Mouse (Mus musculus) left cerebral cortex, adult 9 months (tissue): ENCODE data around the gene Bdkrb2.
A peak's percentile ranks its signal among the peaks of the same experiment; 100 is the strongest.

Experiments
- DNase-seq, 2 experiments: peaks; one replicate each; pipeline ENCODE4 v3.0.0; 2022; ENCODE audit warnings: low spot score in 2 of 2

Gene Bdkrb2

DNA sequence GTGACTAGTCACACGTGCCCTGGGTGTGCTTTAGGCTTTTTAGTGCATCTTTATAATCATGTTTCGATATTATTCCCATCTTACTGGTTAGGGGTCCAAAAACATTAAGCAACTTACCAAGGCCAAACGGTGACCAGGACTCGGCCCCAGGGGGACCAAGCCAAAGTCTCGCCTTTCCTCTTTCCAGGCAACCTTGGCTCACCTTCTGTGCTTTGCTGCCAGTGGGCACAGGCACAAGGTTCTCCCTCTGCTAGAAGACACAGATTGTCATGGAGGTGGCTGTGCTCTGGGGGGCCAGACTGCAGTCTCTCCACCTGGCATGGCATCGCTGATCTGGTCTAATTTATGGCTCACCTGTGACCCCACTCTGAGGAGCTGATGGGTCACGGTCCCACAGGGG, 27.8 kb downstream of the Bdkrb2 start:
- no peak for DNase-seq

DNA sequence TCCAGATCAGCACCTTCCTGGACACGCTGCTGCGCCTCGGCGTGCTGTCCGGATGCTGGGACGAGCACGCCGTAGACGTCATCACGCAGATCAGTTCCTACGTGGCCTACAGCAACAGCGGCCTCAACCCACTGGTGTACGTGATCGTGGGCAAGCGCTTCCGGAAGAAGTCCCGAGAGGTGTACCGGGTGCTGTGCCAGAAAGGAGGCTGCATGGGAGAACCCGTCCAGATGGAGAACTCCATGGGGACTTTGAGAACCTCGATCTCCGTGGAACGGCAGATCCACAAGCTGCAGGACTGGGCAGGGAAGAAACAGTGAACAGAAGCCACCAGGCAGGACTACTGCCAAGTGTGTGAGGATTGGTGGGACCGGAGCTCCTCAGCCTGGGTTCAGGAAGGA, 29.3 kb downstream of the Bdkrb2 start:
- no peak for DNase-seq

DNA sequence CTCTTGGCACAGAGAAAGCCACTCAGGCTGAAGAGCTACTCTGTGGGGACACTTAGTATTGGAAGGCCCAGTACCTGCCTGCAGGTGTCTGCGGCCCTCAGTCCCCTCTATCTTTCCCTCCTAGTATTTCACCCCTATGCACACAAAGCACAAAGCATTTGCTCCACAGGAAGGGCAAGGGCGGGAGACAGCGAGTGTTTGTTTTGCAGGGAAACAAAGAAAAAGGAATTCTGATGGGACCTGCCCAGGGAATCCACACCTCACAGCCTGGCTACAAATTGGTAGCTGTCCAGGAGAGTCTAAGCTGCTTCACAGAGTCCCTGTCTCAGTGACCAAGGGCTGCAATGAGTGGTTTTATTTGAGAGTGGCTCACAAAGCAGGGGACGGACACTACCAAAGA, 30.4 kb downstream of the Bdkrb2 start:
- no peak for DNase-seq

DNA sequence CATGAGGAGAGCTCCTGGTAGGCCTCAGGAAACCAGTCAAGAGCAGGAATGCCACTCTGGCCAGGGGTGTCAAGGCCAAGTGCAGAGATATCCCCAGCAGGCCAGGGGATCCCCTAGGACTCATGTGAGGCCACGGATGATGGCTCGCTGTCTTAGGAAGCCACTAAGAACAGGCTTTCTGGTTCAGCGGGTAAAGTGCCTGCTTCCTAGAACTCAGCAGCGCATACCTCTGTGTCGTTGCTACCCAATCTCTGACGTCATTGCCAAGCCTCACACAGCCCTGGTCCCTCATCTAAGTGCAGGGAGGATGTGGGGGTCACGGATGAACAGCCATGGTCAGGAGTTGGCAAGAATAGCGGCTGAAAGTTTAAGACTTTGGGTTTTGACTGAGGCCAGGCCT, 34.1 kb downstream of the Bdkrb2 start:
- DNase-seq = no peak

DNA sequence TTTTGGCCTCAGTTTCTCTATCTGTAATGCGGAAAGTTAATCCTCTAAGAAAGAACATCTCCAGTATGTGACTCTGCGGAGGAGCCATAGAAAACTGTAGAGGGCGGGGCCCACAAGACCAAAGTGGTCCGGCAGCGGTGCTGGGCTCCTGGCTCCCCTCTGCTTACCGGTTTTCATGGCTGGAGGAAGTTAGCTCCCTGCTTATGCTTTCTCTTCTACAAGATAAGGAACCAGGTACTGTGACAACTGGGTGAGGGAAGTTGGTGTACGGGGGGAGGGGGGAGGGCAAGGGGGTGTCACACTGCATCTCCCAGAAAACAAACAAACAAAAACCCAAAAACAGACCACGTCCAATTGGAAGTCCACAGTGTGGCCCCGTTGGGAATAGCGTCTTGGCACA, 35.5 kb downstream of the Bdkrb2 start:
- no peak for DNase-seq

DNA sequence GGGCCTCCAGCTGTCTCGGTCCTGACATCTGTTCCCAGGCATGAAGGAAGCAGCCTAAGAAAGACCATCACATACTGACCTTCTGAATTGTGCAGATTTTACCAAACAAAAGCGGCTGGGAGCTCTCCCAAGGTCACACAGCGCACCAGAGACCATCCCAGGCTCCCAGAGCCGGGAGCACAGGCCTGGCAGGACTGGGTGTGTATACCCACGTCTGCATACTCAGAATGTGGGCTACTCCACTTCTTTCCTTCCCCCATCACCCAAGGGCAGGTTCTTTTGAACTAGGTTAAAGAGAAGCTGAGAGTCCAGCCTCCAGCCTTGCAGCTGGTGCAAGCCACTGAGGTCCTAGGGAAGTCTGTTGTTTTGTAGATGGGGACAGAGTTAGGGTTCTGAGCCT, 36.1 kb downstream of the Bdkrb2 start:
- no peak for DNase-seq

DNA sequence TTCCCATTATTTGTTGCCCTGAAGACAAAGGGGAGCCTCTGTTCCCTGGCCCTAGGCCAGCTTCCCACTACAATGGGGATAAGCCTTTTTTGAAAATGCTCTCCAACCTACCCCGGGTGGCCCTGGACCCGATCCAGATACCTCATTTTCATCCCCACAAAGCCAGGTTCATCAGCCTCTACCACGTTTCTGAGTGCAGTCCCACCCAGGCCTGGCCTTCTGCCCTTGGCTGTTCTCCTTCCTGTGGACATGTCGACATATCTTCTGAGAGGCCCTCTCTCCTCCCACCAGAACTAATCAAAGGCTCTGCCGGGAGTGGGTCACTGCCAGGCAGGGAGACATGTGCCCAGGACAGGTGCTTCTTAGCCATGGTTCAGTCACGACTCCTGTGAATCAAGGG, 38.6 kb downstream of the Bdkrb2 start:
- DNase-seq = no peak

DNA sequence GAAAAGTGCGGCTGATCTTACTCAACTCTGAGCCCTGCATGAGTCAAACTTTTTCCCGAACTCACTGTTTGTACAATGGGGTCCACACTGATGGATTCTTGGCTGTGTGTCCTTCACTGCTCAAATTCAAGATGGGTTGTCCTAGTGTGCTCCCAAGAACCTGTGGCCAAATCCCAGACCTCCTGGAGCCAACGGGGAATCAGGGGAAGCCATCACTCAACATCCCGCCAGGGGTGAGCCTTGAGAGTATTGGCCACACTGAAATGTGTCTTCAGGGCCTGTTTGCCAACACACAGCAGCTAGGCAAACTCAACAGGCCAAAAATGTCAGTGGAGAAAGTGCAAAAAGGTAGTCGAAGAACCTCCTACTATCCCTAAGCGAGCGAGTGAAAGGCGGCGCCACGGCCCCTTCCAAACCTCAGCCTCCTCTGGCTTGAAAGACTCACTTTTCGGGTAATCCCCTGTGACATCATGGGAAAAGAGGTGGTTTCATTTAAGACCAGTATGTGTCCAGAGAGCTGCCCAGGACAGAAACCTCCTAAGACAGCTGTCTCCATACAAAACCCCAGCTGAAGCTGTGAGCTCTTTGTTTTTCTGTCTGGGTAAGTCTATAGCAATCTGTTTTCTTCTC, 39.7 kb downstream of the Bdkrb2 start, which contains the start of gene Bdkrb1:
Gene Bdkrb1, plus strand, starts transcription at position 505 of the 630 bp plus-strand sequence.
- DNase-seq = no peak

DNA sequence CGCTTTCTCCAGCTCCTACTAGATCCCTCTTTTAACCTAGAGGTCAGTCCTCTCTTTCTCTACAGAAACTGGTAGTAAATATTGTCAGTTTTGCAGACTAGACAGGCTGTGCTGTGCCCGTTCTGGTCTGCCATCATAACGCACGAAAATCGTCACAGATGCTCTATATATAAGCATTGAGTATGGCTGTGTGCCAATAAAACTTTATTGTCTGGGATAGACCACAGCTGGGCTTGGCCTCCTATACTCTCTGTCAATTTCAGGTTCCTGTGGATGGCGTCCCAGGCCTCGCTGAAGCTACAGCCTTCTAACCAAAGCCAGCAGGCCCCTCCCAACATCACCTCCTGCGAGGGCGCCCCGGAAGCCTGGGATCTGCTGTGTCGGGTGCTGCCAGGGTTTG, 40.9 kb downstream of the Bdkrb2 start:
- no peak for DNase-seq

DNA sequence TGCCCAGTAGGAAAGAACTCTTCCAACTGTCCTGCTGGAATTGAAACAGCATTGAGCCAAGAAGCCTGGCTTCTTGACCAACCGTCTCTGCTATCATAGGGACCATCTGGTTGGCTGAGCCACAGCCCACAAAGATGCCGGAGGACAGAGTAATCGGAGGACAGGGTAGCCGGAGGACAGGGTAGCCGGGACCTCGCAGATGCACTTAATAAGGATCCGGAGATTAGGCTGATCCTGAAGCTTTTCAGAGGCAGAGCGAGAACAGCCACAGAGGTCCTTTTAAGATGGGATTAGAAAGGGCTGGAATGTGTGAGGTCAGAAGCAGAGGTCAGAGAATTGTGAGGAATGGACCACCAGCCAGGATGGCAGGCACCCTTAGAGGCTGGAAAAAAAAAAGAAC, 42.2 kb downstream of the Bdkrb2 start:
- no peak for DNase-seq

DNA sequence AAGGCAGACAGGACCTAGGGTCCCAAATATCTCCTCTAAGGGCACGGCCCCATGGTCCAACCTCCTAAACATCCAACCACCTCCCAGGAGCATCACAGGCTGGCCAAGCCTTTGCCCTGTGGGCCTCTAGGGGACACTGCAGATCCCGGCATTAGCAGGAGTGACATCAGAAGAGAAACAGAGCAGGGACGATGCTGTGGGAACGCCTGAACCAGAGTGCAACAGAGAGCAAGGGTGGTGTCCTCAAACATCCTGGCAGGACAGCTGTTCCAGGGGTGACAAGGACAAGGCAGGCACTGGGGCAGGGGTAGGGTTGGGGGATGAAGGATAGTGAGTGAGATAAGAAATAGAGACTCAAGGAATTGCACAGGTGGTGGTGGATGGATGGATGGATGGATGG, 43.9 kb downstream of the Bdkrb2 start:
- DNase-seq = no peak

DNA sequence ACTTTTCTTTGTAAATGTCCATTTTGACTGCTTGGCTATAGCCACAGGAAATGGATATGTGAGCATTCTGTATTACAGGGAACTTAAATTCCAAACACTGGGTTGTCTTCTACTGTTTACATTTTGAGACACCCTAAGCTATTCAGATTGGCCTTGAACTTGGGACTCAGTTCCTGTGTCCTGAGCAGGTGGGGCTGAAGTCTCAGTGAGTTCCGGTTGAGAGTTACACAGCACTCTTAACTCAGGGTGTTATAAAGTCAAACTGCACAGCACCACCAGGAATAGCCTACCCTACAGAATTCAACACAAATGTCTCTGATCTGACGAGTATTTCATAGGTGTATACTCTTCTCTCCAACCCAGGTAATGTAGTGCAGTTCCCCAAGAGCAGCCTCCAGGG, 48.0 kb downstream of the Bdkrb2 start:
- no peak for DNase-seq

DNA sequence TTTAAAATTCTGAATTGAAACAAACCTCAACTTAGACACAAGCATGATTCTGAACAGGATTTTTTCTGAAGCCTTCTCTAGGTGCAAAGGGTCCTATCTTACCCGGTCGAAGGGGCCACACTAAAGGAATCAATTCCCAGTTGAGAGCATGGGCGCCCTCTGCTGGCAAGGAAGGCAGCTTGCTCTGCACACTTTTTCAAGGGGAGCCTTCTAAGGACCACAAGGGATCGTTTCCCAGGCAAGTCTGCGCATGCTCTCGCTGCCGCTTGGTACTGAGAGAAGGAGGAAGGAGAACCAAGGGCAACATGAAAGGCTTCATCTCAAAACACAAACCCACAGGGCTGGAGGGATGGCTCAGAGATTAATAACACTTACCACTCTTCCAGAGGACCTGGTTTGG, 48.7 kb downstream of the Bdkrb2 start:
- peak in 1 of 2 experiments; percentile 53 for DNase-seq

DNA sequence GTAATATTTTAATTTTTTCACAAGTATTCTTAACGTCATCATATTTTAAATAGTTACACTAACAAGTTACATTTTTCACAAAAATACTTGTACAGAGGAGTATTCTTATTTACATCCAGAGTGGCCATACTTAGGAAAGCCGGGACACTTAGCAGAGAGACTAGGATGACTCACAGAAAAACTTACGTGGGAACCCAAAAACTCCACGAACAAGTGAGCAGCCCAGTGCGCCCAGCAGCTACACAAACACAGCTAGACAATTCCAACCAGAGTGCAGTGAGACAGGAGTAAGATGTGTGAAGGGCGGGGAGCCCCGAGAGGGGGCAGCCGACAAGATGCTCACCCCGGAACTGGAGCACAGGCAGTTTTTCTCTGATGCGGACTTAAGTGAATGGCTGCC, 50.5 kb downstream of the Bdkrb2 start:
- DNase-seq = no peak

DNA sequence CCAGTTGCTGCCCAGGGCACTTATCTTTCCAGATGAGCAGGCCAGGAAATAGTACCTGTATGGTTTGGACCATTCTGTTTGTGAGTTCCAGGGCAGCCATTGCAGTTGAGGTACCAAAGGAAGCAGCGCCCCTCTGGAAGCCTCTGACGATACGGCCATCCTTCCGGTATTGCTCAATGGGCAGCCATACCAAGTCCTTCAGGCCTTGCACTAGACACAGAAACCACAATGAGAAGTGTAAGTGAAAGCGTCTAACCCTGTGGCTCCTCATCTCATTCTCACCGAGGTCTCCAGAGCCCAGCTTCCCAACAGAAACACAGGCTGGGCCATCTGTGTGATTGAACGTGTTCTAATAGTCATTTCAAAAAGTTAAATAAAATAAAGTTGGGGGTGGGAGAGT, 59.0 kb downstream of the Bdkrb2 start:
- DNase-seq = no peak

DNA sequence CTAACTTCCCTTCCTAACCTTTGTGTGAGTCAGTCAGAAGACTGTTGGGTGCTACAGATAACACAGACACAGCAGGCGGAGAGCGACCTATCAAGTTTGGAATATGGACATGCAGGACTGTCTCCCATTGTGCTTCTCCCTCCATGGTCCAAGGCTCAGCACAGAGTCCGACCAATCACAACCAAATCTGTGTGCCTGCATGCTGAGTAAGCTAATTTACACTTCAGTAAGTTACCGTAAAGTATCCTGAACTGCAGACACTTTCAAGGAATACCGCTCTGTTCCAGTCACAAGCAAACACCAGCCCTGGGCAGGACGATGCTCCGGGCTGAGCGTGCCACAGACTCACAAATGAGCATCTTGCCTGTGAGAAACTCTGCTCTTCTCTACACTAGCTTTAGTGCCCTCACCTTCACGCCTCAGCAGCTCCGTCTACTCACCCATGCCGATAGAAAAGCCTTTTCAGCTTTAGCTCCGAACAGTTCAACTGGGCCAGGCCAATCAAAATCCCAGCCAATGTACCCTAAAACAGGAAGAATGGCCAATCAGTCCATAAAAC, 60.0 kb downstream of the Bdkrb2 start:
- DNase-seq = no peak

DNA sequence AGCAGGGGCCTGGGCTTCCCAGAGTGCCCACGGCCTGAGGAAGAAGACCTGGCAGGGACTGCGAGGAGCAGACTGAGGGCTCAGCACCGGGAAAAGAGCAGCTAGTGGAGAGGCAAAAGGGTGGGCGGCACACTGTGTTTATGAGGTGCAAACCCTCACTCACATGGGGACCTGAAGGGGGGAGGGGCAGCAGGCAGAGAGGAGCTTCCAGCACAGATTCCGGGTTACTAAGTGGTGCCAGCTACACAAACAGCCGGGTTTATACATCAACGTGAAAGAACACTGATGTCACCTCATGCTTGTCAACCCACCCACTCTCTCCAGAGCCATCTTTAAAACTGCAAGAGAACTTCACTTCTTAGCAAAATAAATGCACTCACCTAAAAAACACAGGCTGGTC, 62.8 kb downstream of the Bdkrb2 start:
- DNase-seq = no peak

DNA sequence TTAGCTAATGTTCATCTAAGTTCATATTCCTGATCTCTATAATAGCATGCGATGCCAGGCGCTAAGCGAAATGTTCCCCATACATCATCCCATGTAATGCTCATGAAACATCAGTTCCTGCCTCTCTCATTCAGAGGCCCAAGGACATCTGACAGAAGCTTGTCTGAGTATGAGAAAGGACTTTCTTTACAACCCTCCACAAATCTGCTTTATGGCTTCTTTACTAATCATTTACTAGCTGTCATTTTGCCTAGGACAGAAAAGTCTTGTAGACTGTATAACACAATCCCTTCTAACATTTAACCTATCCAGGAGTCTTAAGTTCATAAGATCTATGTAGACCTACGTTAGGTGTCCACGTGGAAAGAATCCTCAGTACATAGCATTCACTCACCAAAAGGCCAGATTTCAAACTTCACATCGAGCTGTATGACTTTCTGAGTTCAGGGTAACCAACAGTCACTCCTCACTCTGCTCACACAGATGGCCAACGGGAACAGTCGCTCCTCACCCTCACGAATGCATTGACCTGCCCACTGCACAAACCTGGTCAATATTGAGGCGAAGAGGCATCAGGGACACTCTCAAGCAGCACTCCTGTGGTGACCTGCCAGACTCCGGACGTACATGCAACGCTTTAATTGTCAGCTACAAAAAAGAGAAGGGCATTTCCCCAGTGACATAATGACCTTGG, 71.5 kb downstream of the Bdkrb2 start:
- DNase-seq = no peak

DNA sequence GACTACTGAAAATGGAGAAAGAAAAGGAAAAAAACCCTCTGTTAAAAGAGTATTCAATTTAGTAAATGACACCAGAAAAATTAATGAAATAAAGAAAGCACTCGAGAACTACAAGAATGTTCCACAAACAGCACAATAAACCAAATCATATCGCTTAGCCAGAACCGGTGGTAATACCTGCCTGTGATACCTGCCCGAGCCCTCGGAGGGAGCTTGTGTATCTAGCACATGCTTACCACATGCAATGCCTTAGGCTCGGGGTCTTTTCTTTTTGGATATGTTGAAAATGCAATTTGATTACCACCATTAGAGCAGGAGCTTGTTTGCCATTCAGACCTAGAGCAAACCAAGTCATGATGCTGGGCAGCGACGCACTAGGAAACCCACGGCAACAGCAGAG, 73.5 kb downstream of the Bdkrb2 start:
- no peak for DNase-seq

DNA sequence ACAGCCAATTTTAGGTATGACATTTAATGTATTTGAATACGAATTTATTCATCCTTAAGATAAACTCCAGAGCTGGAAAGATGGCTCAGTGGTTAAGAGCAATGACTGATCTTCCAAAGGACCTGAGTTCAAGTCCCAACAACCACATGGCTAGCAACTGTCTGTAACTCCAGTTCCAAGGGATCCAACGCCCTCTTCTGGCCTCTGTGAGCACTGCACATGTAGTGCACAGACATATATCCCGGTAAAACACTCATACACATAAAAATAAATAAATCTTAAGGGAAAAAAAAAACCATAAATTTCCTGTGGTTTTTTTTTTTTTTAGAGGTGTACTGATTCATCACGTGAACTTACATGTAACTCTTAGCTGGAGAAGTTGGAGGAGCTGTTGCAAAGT, 74.5 kb downstream of the Bdkrb2 start:
- DNase-seq = no peak

DNA sequence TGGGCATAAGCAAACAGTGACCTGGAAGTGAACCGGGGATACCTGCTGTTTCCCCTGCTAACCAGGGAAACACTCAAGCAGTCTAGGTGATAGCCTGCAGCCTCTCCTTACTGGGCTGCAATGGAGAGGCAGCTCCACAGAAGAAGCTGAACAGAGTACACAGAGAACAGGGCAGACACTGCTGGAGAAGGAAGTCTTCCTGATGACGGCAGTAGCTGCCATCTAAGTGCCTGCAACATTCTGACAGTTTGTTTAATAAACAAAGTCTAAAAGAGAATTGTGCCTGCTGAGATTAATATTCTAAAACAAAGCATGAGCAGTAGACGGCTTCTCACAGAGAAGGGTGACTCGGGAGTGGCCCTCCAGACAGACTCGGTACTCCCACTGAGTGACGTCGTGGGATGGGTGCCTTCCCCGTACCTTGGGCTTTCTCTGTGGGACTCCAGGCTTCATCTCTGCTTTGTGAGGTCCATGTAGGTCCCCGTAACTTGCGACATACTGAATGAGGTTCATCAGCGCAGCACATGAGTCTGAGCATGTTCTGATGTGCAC, 79.8 kb downstream of the Bdkrb2 start:
- DNase-seq = no peak
